Mouse (Mus musculus) kidney, embryonic 14.5 days (tissue): ENCODE results near the gene Cenpj. TPM values are rescaled to one million over a fixed set of nuclear protein-coding genes. Genes with fewer than 3 reads are reported as not detected.
A peak's percentile ranks its signal among the peaks of the same experiment; 100 is the strongest.

Experiments
- ATAC-seq: fragments of 200-750 bp; cut with Nextera tagmentation; 2 replicates; pipeline ENCODE4 v1.8.0; 2017; ENCODE audit warnings: moderate number of reproducible peaks, mild to moderate bottlenecking, moderate TSS enrichment, moderate library complexity; ENCODE audit not compliant: low FRiP score, low TSS enrichment
- H3K27ac ChIP-seq: fragments of 300-500 bp; sonication (generic); 2 replicates; pipeline ENCODE4 v1.5.1; 2014; ENCODE audit warnings: low read depth, mild to moderate bottlenecking, low read length, moderate library complexity, mixed read lengths
- H3K27me3 ChIP-seq: fragments of 300-500 bp; sonication (generic); 2 replicates; pipeline ENCODE4 v1.6.1; 2014; ENCODE audit warnings: mild to moderate bottlenecking, low read length; ENCODE audit not compliant: control insufficient read depth, insufficient read depth
- H3K36me3 ChIP-seq: fragments of 300-500 bp; sonication (generic); 2 replicates; pipeline ENCODE4 v1.6.1; 2014; ENCODE audit warnings: low read length, mixed read lengths; ENCODE audit not compliant: control insufficient read depth, insufficient read depth
- H3K4me1 ChIP-seq: fragments of 300-500 bp; sonication (generic); 2 replicates; pipeline ENCODE4 v1.6.1; 2014; ENCODE audit warnings: low read length, mixed read lengths; ENCODE audit not compliant: control insufficient read depth, insufficient read depth
- H3K4me2 ChIP-seq: fragments of 300-500 bp; sonication (generic); replicated peaks from 2 replicates; pipeline ENCODE4 v1.6.1; 2014; ENCODE audit warnings: low read depth, mild to moderate bottlenecking, low read length
- H3K4me3 ChIP-seq: fragments of 300-500 bp; sonication (generic); 2 replicates; pipeline ENCODE4 v1.5.1; 2014; ENCODE audit warnings: mild to moderate bottlenecking, low read length
- H3K9ac ChIP-seq: fragments of 300-500 bp; sonication (generic); 2 replicates; pipeline ENCODE4 v1.6.1; 2014; ENCODE audit warnings: low read depth, mild to moderate bottlenecking, low read length, moderate library complexity
- H3K9me3 ChIP-seq: fragments of 300-500 bp; sonication (generic); 2 replicates; pipeline ENCODE4 v1.6.1; 2016; ENCODE audit warnings: low read length; ENCODE audit not compliant: control insufficient read depth
- WGBS: fragments of 180-500 bp; shearing (Covaris S2); extraction: QIAGEN DNeasy Blood & Tissue Kit; methylation state at CpG from one replicate; pipeline ENCODE4 v1.1.7; 2014; 5-methylcytosine and 5-hydroxymethylcytosine counted together
- polyA plus RNA-seq: library from polyadenylated mRNA; unstranded; fragments of >200 nt; fragmentation: Nextera tagmentation; extraction: Ambion mirVana; gene quantifications from 2 replicates; pipeline ENCODE4 v1.2.1, GENCODE M21; 2014

Gene Cenpj
- 8.5 and 14.3 TPM in 2 replicates for polyA plus RNA-seq

GRCm38 (mm10) chr14:56575416-56575815, at the start of gene Cenpj, which contains the start of gene Parp4:
Gene Cenpj, minus strand, starts transcription at chr14:56575425.
Gene Parp4, plus strand, starts transcription at chr14:56575619.
- Histone ChIP-seq H3K27me3 (no peaks in the 10 kb centered on the region), H3K9me3 (no peaks in the 10 kb centered on the region), H3K4me1 (peaks cover 12% of the 10 kb centered on the region; the same call in 1 of the 2 replicates), H3K36me3 (no peaks in the 10 kb centered on the region), H3K4me3 (peak within 1 kb of the TSS; percentile 50), H3K4me2 (peak within 1 kb of the TSS; percentile 59), H3K27ac (no peak within 1 kb of the TSS), H3K9ac (peak within 1 kb of the TSS; percentile 54)
- ATAC-seq = peak; percentile 71
- under 1% methylated on average over 24 of the region's 24 CpGs for WGBS

- WGBS = 84% methylated on average over 8 of the region's 8 CpGs
- H3K9ac ChIP-seq = no peak overlapping the region
These were observed 45.2 kb upstream of the Cenpj start for GRCm38 (mm10) chr14:56620425-56620824.

GRCm38 (mm10) chr14:56617470-56617869, 42.2 kb upstream of the Cenpj start:
- Histone ChIP-seq H3K9ac (no peak overlapping the region), H3K36me3 (no peaks in the 10 kb centered on the region), H3K4me2 (no peak overlapping the region), H3K4me1 (no peaks in the 10 kb centered on the region), H3K4me3 (no peak overlapping the region), H3K9me3 (no peaks in the 10 kb centered on the region), H3K27ac (no peak overlapping the region), H3K27me3 (no peaks in the 10 kb centered on the region)
- ATAC-seq = no peak
- 79% methylated on average over 1 of the region's 1 CpGs for WGBS

More at GRCm38 (mm10) chr14:56620425-56620824, 45.2 kb upstream of the Cenpj start:
- no peak overlapping the region for H3K4me3 ChIP-seq
- H3K4me1 ChIP-seq = no peaks in the 10 kb centered on the region
- no peaks in the 10 kb centered on the region for H3K9me3 ChIP-seq
- no peak overlapping the region for H3K4me2 ChIP-seq
- H3K27me3 ChIP-seq = no peaks in the 10 kb centered on the region
- H3K36me3 ChIP-seq = no peaks in the 10 kb centered on the region
- ATAC-seq = no peak
- H3K27ac ChIP-seq = no peak overlapping the region

GRCm38 (mm10) chr14:56613212-56613611, 38.0 kb upstream of the Cenpj start:
- H3K36me3 ChIP-seq = no peaks in the 10 kb centered on the region
- WGBS = 89% methylated on average over 3 of the region's 3 CpGs
- H3K9me3 ChIP-seq = no peaks in the 10 kb centered on the region
- no peaks in the 10 kb centered on the region for H3K4me1 ChIP-seq
- H3K27me3 ChIP-seq = no peaks in the 10 kb centered on the region
- H3K4me3 ChIP-seq = no peak overlapping the region
- no peak overlapping the region for H3K27ac ChIP-seq
- H3K4me2 ChIP-seq = no peak overlapping the region
- H3K9ac ChIP-seq = no peak overlapping the region
- ATAC-seq = no peak

- Histone ChIP-seq H3K4me3 (no peak overlapping the region), H3K9me3 (no peaks in the 10 kb centered on the region), H3K36me3 (no peaks in the 10 kb centered on the region), H3K27ac (no peak overlapping the region), H3K4me2 (no peak overlapping the region), H3K27me3 (no peaks in the 10 kb centered on the region), H3K9ac (no peak overlapping the region), H3K4me1 (no peaks in the 10 kb centered on the region)
- WGBS = 86% methylated on average over 4 of the region's 4 CpGs
- ATAC-seq = no peak
These were observed 29.9 kb upstream of the Cenpj start for GRCm38 (mm10) chr14:56605136-56605535.

- Histone ChIP-seq H3K36me3 (no peaks in the 10 kb centered on the region), H3K27ac (no peak overlapping the region), H3K9me3 (no peaks in the 10 kb centered on the region), H3K4me2 (no peak overlapping the region), H3K9ac (no peak overlapping the region), H3K4me1 (no peaks in the 10 kb centered on the region), H3K4me3 (no peak overlapping the region), H3K27me3 (no peaks in the 10 kb centered on the region)
- ATAC-seq = no peak
- WGBS = 86% methylated on average over 5 of the region's 5 CpGs
These were observed 29.2 kb upstream of the Cenpj start for GRCm38 (mm10) chr14:56604438-56604837.

- ATAC-seq = no peak
- WGBS = 86% methylated on average over 9 of the region's 9 CpGs
These were observed 26.8 kb upstream of the Cenpj start for GRCm38 (mm10) chr14:56602069-56602468.

GRCm38 (mm10) chr14:56598759-56599158, 23.5 kb upstream of the Cenpj start:
- Histone ChIP-seq H3K27ac (no peak overlapping the region), H3K9ac (no peak overlapping the region), H3K36me3 (peaks cover 6% of the 10 kb centered on the region; the same call in 1 of the 2 replicates), H3K4me1 (no peaks in the 10 kb centered on the region), H3K27me3 (no peaks in the 10 kb centered on the region), H3K4me3 (no peak overlapping the region), H3K4me2 (no peak overlapping the region), H3K9me3 (no peaks in the 10 kb centered on the region)
- no peak for ATAC-seq
- 40% methylated on average over 6 of the region's 6 CpGs for WGBS

More at GRCm38 (mm10) chr14:56602069-56602468, 26.8 kb upstream of the Cenpj start:
- Histone ChIP-seq H3K4me2 (no peak overlapping the region), H3K4me3 (no peak overlapping the region), H3K27me3 (no peaks in the 10 kb centered on the region), H3K36me3 (no peaks in the 10 kb centered on the region), H3K9ac (no peak overlapping the region), H3K9me3 (no peaks in the 10 kb centered on the region), H3K27ac (no peak overlapping the region), H3K4me1 (no peaks in the 10 kb centered on the region)

GRCm38 (mm10) chr14:56594811-56595210, 19.6 kb upstream of the Cenpj start:
- no peaks in the 10 kb centered on the region for H3K9me3 ChIP-seq
- no peak overlapping the region for H3K9ac ChIP-seq
- no peaks in the 10 kb centered on the region for H3K4me1 ChIP-seq
- H3K36me3 ChIP-seq = peaks cover 12% of the 10 kb centered on the region; the same call in 1 of the 2 replicates
- no peak overlapping the region for H3K4me2 ChIP-seq
- 95% methylated on average over 1 of the region's 1 CpGs for WGBS
- no peaks in the 10 kb centered on the region for H3K27me3 ChIP-seq
- no peak overlapping the region for H3K4me3 ChIP-seq
- H3K27ac ChIP-seq = no peak overlapping the region
- no peak for ATAC-seq
